Mouse (Mus musculus): ENCODE data around the gene Lrrk1. TPM values are rescaled to one million over a fixed set of nuclear protein-coding genes. Genes with fewer than 3 reads are reported as not detected.

Gene Lrrk1
- polyA plus RNA-seq, 1 experiment from 2014 or later: 4.6 TPM

- DNase-seq (ENCODE audit: low spot score): no peak
- WGBS: 91% methylated on average over 3 of the region's 3 CpGs
- Histone ChIP-seq H3K27ac (replicated peaks) (peak overlapping the region; percentile 86), H3K4me3 (no peak overlapping the region), H3K36me3 (no peaks in the 10 kb centered on the region), H3K27me3 (ENCODE audit: low read depth, poor library complexity, severe bottlenecking) (no peaks in the 10 kb centered on the region), H3K9me3 (replicated peaks) (no peaks in the 10 kb centered on the region), H3K4me1 (peaks cover 34% of the 10 kb centered on the region)
Measured at GRCm38 (mm10) chr7:66249426-66249825, 138.7 kb downstream of the Lrrk1 start.

- no peak for DNase-seq (ENCODE audit: low spot score)
- H3K27me3 ChIP-seq (ENCODE audit: low read depth, poor library complexity, severe bottlenecking): no peaks in the 10 kb centered on the region
- peak overlapping the region; percentile 86 for H3K27ac ChIP-seq (replicated peaks)
- no peak overlapping the region for H3K4me3 ChIP-seq
- WGBS: 59% methylated on average over 2 of the region's 2 CpGs
- H3K9me3 ChIP-seq (replicated peaks): no peaks in the 10 kb centered on the region
- H3K36me3 ChIP-seq: no peaks in the 10 kb centered on the region
- peaks cover 34% of the 10 kb centered on the region for H3K4me1 ChIP-seq
Measured at GRCm38 (mm10) chr7:66249020-66249419, 139.1 kb downstream of the Lrrk1 start.

- no peaks in the 10 kb centered on the region for H3K36me3 ChIP-seq
- peak overlapping the region; percentile 86 for H3K27ac ChIP-seq (replicated peaks)
- H3K4me1 ChIP-seq: peaks cover 34% of the 10 kb centered on the region
- no peak overlapping the region for H3K4me3 ChIP-seq
- no peaks in the 10 kb centered on the region for H3K27me3 ChIP-seq (ENCODE audit: low read depth, poor library complexity, severe bottlenecking)
- DNase-seq (ENCODE audit: low spot score): no peak
- no peaks in the 10 kb centered on the region for H3K9me3 ChIP-seq (replicated peaks)
Measured at GRCm38 (mm10) chr7:66248270-66248669, 139.9 kb downstream of the Lrrk1 start.

GRCm38 (mm10) chr7:66247274-66248021 is 140.7 kb downstream of the Lrrk1 start:
- peak overlapping the region; percentile 86 for H3K27ac ChIP-seq (replicated peaks)
- peak; percentile 63 for DNase-seq (ENCODE audit: low spot score)
- no peaks in the 10 kb centered on the region for H3K27me3 ChIP-seq (ENCODE audit: low read depth, poor library complexity, severe bottlenecking)
- 44% methylated on average over 12 of the region's 12 CpGs for WGBS
- no peaks in the 10 kb centered on the region for H3K36me3 ChIP-seq
- H3K4me3 ChIP-seq: peak overlapping the region; percentile 32
- no peaks in the 10 kb centered on the region for H3K9me3 ChIP-seq (replicated peaks)
- peaks cover 34% of the 10 kb centered on the region for H3K4me1 ChIP-seq

- H3K9me3 ChIP-seq (replicated peaks): no peaks in the 10 kb centered on the region
- H3K4me1 ChIP-seq: peaks cover 34% of the 10 kb centered on the region
- 48% methylated on average over 11 of the region's 11 CpGs for WGBS
- peak overlapping the region; percentile 86 for H3K27ac ChIP-seq (replicated peaks)
- H3K36me3 ChIP-seq: no peaks in the 10 kb centered on the region
- no peaks in the 10 kb centered on the region for H3K27me3 ChIP-seq (ENCODE audit: low read depth, poor library complexity, severe bottlenecking)
- peak; percentile 30 for DNase-seq (ENCODE audit: low spot score)
- no peak overlapping the region for H3K4me3 ChIP-seq
Measured at GRCm38 (mm10) chr7:66246716-66247235, 141.4 kb downstream of the Lrrk1 start.

GRCm38 (mm10) chr7:66245646-66246045 is 142.5 kb downstream of the Lrrk1 start:
- Histone ChIP-seq H3K27me3 (ENCODE audit: low read depth, poor library complexity, severe bottlenecking) (no peaks in the 10 kb centered on the region), H3K4me1 (peaks cover 34% of the 10 kb centered on the region), H3K36me3 (no peaks in the 10 kb centered on the region), H3K27ac (replicated peaks) (0 out of 2 replicates have a peak overlapping the region, but pooled peaks have one; percentile 4), H3K4me3 (no peak overlapping the region), H3K9me3 (replicated peaks) (no peaks in the 10 kb centered on the region)
- DNase-seq (ENCODE audit: low spot score): no peak
- WGBS: 83% methylated on average over 5 of the region's 5 CpGs

- H3K4me3 ChIP-seq: no peak overlapping the region
- no peaks in the 10 kb centered on the region for H3K36me3 ChIP-seq
- H3K27ac ChIP-seq (replicated peaks): no peak overlapping the region
- 77% methylated on average over 7 of the region's 7 CpGs for WGBS
- peaks cover 25% of the 10 kb centered on the region for H3K4me1 ChIP-seq
- peaks cover 4% of the 10 kb centered on the region; the same call in 1 of the 2 replicates for H3K9me3 ChIP-seq (replicated peaks)
- DNase-seq (ENCODE audit: low spot score): no peak
- H3K27me3 ChIP-seq (ENCODE audit: low read depth, poor library complexity, severe bottlenecking): no peaks in the 10 kb centered on the region
Measured at GRCm38 (mm10) chr7:66243766-66244325, 144.3 kb downstream of the Lrrk1 start.

GRCm38 (mm10) chr7:66241855-66242412 is 146.2 kb downstream of the Lrrk1 start:
- DNase-seq (ENCODE audit: low spot score): no peak
- Histone ChIP-seq H3K27ac (replicated peaks) (no peak overlapping the region), H3K9me3 (replicated peaks) (peaks cover 4% of the 10 kb centered on the region; the same call in 1 of the 2 replicates), H3K27me3 (ENCODE audit: low read depth, poor library complexity, severe bottlenecking) (no peaks in the 10 kb centered on the region), H3K36me3 (no peaks in the 10 kb centered on the region), H3K4me1 (peaks cover 6% of the 10 kb centered on the region), H3K4me3 (no peak overlapping the region)
- WGBS: 91% methylated on average over 4 of the region's 4 CpGs

- Histone ChIP-seq H3K9me3 (replicated peaks) (peaks cover 4% of the 10 kb centered on the region; the same call in 1 of the 2 replicates), H3K4me1 (peaks cover 7% of the 10 kb centered on the region; the same call in 1 of the 2 replicates), H3K27me3 (ENCODE audit: low read depth, poor library complexity, severe bottlenecking) (no peaks in the 10 kb centered on the region), H3K27ac (replicated peaks) (no peak overlapping the region), H3K36me3 (no peaks in the 10 kb centered on the region), H3K4me3 (no peak overlapping the region)
- 97% methylated on average over 3 of the region's 3 CpGs for WGBS
- no peak for DNase-seq (ENCODE audit: low spot score)
Measured at GRCm38 (mm10) chr7:66238157-66238556, 150.0 kb downstream of the Lrrk1 start.

- WGBS: 82% methylated on average over 6 of the region's 6 CpGs
- Histone ChIP-seq H3K36me3 (no peaks in the 10 kb centered on the region), H3K4me3 (no peak overlapping the region), H3K27ac (replicated peaks) (0 out of 2 replicates have a peak overlapping the region, but pooled peaks have one; percentile 13), H3K9me3 (replicated peaks) (no peaks in the 10 kb centered on the region; the same call in 1 of the 2 replicates), H3K4me1 (peaks cover 41% of the 10 kb centered on the region), H3K27me3 (ENCODE audit: low read depth, poor library complexity, severe bottlenecking) (no peaks in the 10 kb centered on the region)
- no peak for DNase-seq (ENCODE audit: low spot score)
Measured at GRCm38 (mm10) chr7:66233947-66234516, 154.1 kb downstream of the Lrrk1 start.

GRCm38 (mm10) chr7:66233141-66233946 is 154.8 kb downstream of the Lrrk1 start:
- Histone ChIP-seq H3K9me3 (replicated peaks) (no peaks in the 10 kb centered on the region; the same call in 1 of the 2 replicates), H3K27me3 (ENCODE audit: low read depth, poor library complexity, severe bottlenecking) (no peaks in the 10 kb centered on the region), H3K4me3 (no peak overlapping the region), H3K36me3 (no peaks in the 10 kb centered on the region), H3K27ac (replicated peaks) (peak overlapping the region; percentile 61), H3K4me1 (peaks cover 42% of the 10 kb centered on the region)
- DNase-seq (ENCODE audit: low spot score): no peak
- 87% methylated on average over 4 of the region's 4 CpGs for WGBS

GRCm38 (mm10) chr7:66231861-66232260 is 156.3 kb downstream of the Lrrk1 start:
- DNase-seq (ENCODE audit: low spot score): no peak
- Histone ChIP-seq H3K4me1 (peaks cover 43% of the 10 kb centered on the region), H3K9me3 (replicated peaks) (no peaks in the 10 kb centered on the region), H3K4me3 (no peak overlapping the region), H3K27ac (replicated peaks) (peak overlapping the region; percentile 83), H3K27me3 (ENCODE audit: low read depth, poor library complexity, severe bottlenecking) (no peaks in the 10 kb centered on the region), H3K36me3 (no peaks in the 10 kb centered on the region)
- WGBS: 78% methylated on average over 4 of the region's 4 CpGs

Data from midbrain, embryonic 10.5 days (tissue).